Mouse (Mus musculus) lung, postnatal 0 days (tissue): Measurements from ENCODE around the gene Xpc.

Source experiments
- CTCF ChIP-seq: IDR thresholded peaks from 2 replicates; pipeline ENCODE4 v1.5.1; 2016; ENCODE audit warnings: antibody characterized with exemption, mild to moderate bottlenecking
- EP300 ChIP-seq: IDR thresholded peaks from 2 replicates; pipeline ENCODE4 v1.6.1; 2016; ENCODE audit warnings: antibody characterized with exemption, mild to moderate bottlenecking, control low read depth

DNA sequence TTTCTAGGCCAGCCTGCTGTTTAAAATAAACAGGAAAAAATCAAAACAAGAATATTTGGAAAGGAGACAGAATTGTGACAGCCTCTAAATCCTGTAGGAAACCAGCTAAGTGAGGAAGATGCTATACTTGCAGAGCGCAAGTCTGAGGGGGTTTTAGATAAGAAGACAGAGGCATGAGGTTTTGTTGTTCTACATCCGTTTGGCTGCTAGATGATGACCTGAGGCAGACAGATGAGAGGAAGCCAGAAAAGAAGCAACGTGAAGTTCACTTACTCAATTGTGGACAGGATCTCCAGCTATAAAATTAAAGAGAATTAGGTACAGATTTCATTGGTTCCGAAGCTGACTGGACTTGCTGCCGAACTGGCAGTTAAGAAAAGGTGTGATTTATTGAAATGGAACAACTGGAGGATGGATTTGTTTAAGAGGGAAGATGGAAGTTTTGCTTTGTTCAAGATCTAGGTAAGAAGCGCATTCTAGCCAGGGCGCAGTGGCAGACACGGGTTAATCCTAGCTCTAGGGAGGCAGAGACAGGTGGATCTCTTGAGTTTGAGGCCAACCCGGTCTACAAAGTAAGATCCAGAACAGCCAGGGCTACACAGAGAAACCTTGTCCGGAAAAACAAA lies 838 bp downstream of the Xpc start:
- TF ChIP-seq CTCF (no peak), EP300 (no peak)
